Mouse (Mus musculus) embryonic fibroblast, embryonic 13.5 days (primary cell): ENCODE measurements around the gene Arhgap1. TPM values are rescaled to one million over a fixed set of nuclear protein-coding genes. Genes with fewer than 3 reads are reported as not detected.

ENCODE experiments used
- H3K27ac ChIP-seq: 2 replicates; pipeline ENCODE4 v1.5.1; 2012; ENCODE audit warnings: low read length, control low read depth, inconsistent platforms; ENCODE audit not compliant: insufficient read depth
- H3K4me1 ChIP-seq: 2 replicates; pipeline ENCODE4 v1.6.1; 2011; ENCODE audit warnings: low read length; ENCODE audit not compliant: control insufficient read depth, insufficient read depth
- H3K4me3 ChIP-seq: 2 replicates; pipeline ENCODE4 v1.5.1; 2011; ENCODE audit warnings: mild to moderate bottlenecking, control low read depth, low read length; ENCODE audit not compliant: insufficient read depth
- CTCF ChIP-seq: IDR thresholded peaks from 2 replicates; pipeline ENCODE4 v1.5.1; 2011; ENCODE audit warnings: mild to moderate bottlenecking, control low read depth, low read length, moderate library complexity, borderline replicate concordance; ENCODE audit not compliant: insufficient read depth
- POLR2A ChIP-seq: IDR thresholded peaks from 2 replicates; pipeline ENCODE4 v1.6.1; 2011; ENCODE audit warnings: low read depth, mild to moderate bottlenecking, control low read depth, low read length, moderate library complexity
- polyA plus RNA-seq: library from polyadenylated mRNA; stranded (reverse); fragments of >200 nt; gene quantifications from 2 replicates; pipeline ENCODE4 v1.2.4, GENCODE M21; 2011; ENCODE audit warnings: low read depth; ENCODE audit not compliant: missing spikeins, insufficient read length

The Arhgap1 gene
- polyA plus RNA-seq, 1 experiment = 249 TPM

GRCm38 (mm10) chr2:91631826-91632225 lies 17.8 kb upstream of the Arhgap1 start:
- no peak overlapping the region for H3K4me3 ChIP-seq
- no peak for TF ChIP-seq POLR2A
- no peak for TF ChIP-seq CTCF
- H3K27ac ChIP-seq = no peak overlapping the region
- no peaks in the 10 kb centered on the region for H3K4me1 ChIP-seq

DNA sequence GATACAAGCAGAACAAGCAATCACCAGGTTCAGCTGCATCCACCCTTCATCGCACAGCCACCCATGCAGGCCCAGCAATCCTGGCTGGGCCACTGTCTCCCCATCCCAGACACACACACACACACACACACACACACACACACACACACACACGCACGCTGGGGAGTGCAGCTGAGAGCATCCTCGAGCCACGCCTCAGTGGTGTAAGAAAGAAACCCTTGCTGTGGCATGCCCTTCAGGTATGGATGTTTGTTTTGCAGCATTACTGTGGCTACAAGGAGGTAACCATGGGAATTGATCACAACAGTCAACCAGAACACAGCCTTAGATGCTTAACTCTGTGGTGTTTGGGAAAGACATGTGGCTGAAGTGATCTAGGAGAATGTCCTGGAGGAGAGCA lies 17.3 kb upstream of the Arhgap1 start:
- no peak overlapping the region for H3K27ac ChIP-seq
- TF ChIP-seq POLR2A (no peak), CTCF (no peak)
- no peaks in the 10 kb centered on the region for H3K4me1 ChIP-seq
- H3K4me3 ChIP-seq = no peak overlapping the region

GRCm38 (mm10) chr2:91633334-91633977 lies 16.2 kb upstream of the Arhgap1 start:
- no peak overlapping the region for H3K4me3 ChIP-seq
- no peaks in the 10 kb centered on the region for H3K4me1 ChIP-seq
- no peak for TF ChIP-seq POLR2A
- TF ChIP-seq CTCF = no peak
- H3K27ac ChIP-seq = no peak overlapping the region

- Histone ChIP-seq H3K4me3 (no peak overlapping the region), H3K4me1 (no peaks in the 10 kb centered on the region), H3K27ac (no peak overlapping the region)
- TF ChIP-seq CTCF (no peak), POLR2A (no peak)
Measured at GRCm38 (mm10) chr2:91634841-91635240, 14.8 kb upstream of the Arhgap1 start.

GRCm38 (mm10) chr2:91635486-91635885 lies 14.2 kb upstream of the Arhgap1 start:
- TF ChIP-seq CTCF (no peak), POLR2A (no peak)
- Histone ChIP-seq H3K4me1 (no peaks in the 10 kb centered on the region), H3K4me3 (no peak overlapping the region), H3K27ac (no peak overlapping the region)

DNA sequence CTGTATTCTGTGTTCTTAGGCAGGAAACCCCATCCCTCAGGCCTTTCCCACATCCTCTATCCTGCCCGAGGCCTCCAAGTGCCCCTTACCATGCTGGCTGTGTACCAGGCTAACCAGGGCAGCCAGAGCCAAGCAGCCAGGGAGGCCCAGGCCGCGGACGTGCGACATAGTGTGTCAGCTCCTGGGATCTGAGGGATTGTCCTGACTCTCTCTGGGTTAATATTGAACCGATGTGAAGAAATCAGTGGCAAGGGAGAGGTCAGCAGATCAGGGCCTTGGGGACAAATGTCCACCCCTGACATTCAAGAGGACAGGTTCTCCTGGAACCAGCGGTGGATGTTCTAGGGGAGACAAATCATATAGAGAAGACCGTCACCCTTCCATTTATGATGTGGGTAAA lies 13.4 kb upstream of the Arhgap1 start, which contains the start of gene F2:
TSS of gene F2 (minus strand) at position 186 of the 400 bp plus-strand sequence.
- TF ChIP-seq POLR2A (no peak), CTCF (no peak)

DNA sequence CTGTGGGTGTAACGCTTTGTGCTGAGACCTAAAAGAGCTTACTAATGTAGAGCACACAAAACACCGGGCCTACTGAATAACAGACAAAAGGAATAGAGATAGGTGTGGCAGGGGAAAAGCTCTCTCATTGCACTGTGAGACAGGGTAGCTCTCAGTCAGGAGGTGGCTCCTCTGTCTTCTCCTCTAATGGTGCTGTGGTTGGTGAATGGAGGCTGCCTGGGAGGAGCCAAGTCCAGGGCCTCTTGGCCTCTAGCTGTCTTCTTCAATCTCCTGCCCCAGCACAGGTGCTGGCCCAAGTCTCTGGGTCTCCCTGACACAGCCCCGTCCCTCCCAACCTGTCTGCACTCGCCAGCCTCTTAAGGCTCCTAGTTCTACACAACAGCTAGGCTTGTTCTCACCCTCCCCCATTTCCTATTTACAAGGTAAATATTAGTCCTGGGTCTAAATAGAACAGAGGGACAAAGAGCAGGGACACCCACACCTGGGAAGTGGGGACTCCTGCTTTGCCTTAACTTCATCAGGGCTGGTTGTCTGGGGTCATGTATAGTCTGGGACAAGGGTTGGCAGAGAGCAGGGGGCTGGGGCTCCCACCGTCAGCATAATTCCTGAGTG lies 12.8 kb upstream of the Arhgap1 start:
- TF ChIP-seq POLR2A = no peak
- no peak for TF ChIP-seq CTCF
- Histone ChIP-seq H3K4me1 (no peaks in the 10 kb centered on the region), H3K27ac (no peak overlapping the region), H3K4me3 (no peak overlapping the region)

More for the DNA sequence above, 13.4 kb upstream of the Arhgap1 start, which contains the start of gene F2:
- Histone ChIP-seq H3K4me3 (no peak within 1 kb of the TSS), H3K27ac (no peak within 1 kb of the TSS), H3K4me1 (no peaks in the 10 kb centered on the region)

- TF ChIP-seq CTCF (no peak), POLR2A (no peak)
- Histone ChIP-seq H3K4me1 (no peaks in the 10 kb centered on the region), H3K27ac (no peak overlapping the region), H3K4me3 (no peak overlapping the region)
Measured at GRCm38 (mm10) chr2:91638931-91639330, 10.7 kb upstream of the Arhgap1 start.

- Histone ChIP-seq H3K4me1 (no peaks in the 10 kb centered on the region), H3K27ac (no peak overlapping the region), H3K4me3 (no peak overlapping the region)
- no peak for TF ChIP-seq POLR2A
- TF ChIP-seq CTCF = no peak
Measured at GRCm38 (mm10) chr2:91642825-91643415, 6.7 kb upstream of the Arhgap1 start.

DNA sequence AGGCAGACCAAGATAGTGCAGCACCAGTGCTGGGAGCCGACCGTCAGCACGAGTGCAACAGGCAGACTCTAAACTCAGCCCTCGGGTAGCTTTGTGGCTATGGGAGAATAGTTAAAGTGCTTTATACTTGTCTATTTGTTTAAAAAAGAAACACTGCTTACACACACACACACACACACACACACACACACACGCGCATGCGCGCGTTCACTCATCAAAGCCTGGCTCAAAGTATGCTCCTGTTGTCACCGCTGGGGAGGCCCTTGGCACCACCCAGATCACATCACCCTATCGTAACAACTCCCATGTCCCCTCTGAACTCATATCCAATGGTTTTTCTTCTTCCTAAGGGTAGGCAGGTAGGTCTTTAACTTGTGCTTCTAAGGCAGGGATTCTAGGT lies 5.6 kb upstream of the Arhgap1 start:
- TF ChIP-seq CTCF = no peak
- no peak for TF ChIP-seq POLR2A
- no peak overlapping the region for H3K27ac ChIP-seq
- no peak overlapping the region for H3K4me3 ChIP-seq
- no peaks in the 10 kb centered on the region for H3K4me1 ChIP-seq

GRCm38 (mm10) chr2:91645354-91645753 lies 4.3 kb upstream of the Arhgap1 start:
- TF ChIP-seq CTCF = no peak
- no peak for TF ChIP-seq POLR2A
- Histone ChIP-seq H3K4me1 (no peaks in the 10 kb centered on the region), H3K27ac (no peak overlapping the region), H3K4me3 (no peak overlapping the region)
